Mouse (Mus musculus): ENCODE results near the gene Nrros.

Gene Nrros

GRCm38 (mm10) chr16:32165281-32165821 lies at the start of gene Nrros:
Nrros (minus strand) TSS chr16:32165594.
- DNase-seq, result peak; percentile 77

- no peak for DNase-seq
Measured at GRCm38 (mm10) chr16:32214804-32215576, 49.6 kb upstream of the Nrros start.

- no peak for DNase-seq
Measured at GRCm38 (mm10) chr16:32214156-32214555, 48.8 kb upstream of the Nrros start.

GRCm38 (mm10) chr16:32204902-32205301 lies 39.5 kb upstream of the Nrros start:
- no peak for DNase-seq

- peak; percentile 31 for DNase-seq
Measured at GRCm38 (mm10) chr16:32202681-32203080, 37.3 kb upstream of the Nrros start.

- no peak for DNase-seq
Measured at GRCm38 (mm10) chr16:32201004-32201325, 35.6 kb upstream of the Nrros start.

GRCm38 (mm10) chr16:32200256-32201003 lies 35.0 kb upstream of the Nrros start:
- no peak for DNase-seq

GRCm38 (mm10) chr16:32190011-32190441 lies 24.6 kb upstream of the Nrros start:
- DNase-seq, result no peak

- no peak for DNase-seq
Measured at GRCm38 (mm10) chr16:32189109-32189508, 23.7 kb upstream of the Nrros start.

- peak; percentile 80 for DNase-seq
Measured at GRCm38 (mm10) chr16:32186056-32186455, 20.7 kb upstream of the Nrros start.

- no peak for DNase-seq
Measured at GRCm38 (mm10) chr16:32179333-32179901, 14.0 kb upstream of the Nrros start, which contains the start of gene Bex6. Bex6 (plus strand) TSS chr16:32179823.

GRCm38 (mm10) chr16:32176896-32177686 lies 11.7 kb upstream of the Nrros start:
- DNase-seq, result no peak

GRCm38 (mm10) chr16:32175029-32175428 lies 9.6 kb upstream of the Nrros start:
- no peak for DNase-seq

GRCm38 (mm10) chr16:32174340-32175005 lies 9.1 kb upstream of the Nrros start:
- no peak for DNase-seq

- DNase-seq, result no peak
Measured at GRCm38 (mm10) chr16:32173401-32173800, 8.0 kb upstream of the Nrros start.

GRCm38 (mm10) chr16:32171031-32171731 lies 5.8 kb upstream of the Nrros start:
- no peak for DNase-seq

- DNase-seq, result peak; percentile 90
Measured at GRCm38 (mm10) chr16:32167819-32168545, 2.6 kb upstream of the Nrros start.

GRCm38 (mm10) chr16:32164396-32165027 lies 882 bp downstream of the Nrros start:
- peak; percentile 41 for DNase-seq

- DNase-seq, result no peak
Measured at GRCm38 (mm10) chr16:32163891-32164290, 1.5 kb downstream of the Nrros start.

- DNase-seq, result peak; percentile 11
Measured at GRCm38 (mm10) chr16:32163392-32163791, 2.0 kb downstream of the Nrros start.

All from cerebellum, adult 9-10 months (tissue).